Mouse (Mus musculus) ES-E14 (cell line): ENCODE results near the gene Hap1. TPM values are rescaled to one million over a fixed set of nuclear protein-coding genes. Genes with fewer than 3 reads are reported as not detected.
"Not testable (repeated sequence)": the region's sequence is repeated elsewhere in the genome, so short reads cannot be mapped to it uniquely, and the experiment has no call there.

Source experiments
- DNase-seq: peaks from one replicate; pipeline ENCODE4 v3.0.0-alpha.2; 2013; ENCODE audit warnings: low read depth, low spot score
- H3K27ac ChIP-seq: 2 replicates; pipeline ENCODE4 v1.5.1; 2012; ENCODE audit warnings: low read depth, mild to moderate bottlenecking, low read length, moderate library complexity, mixed read lengths; ENCODE audit not compliant: poor library complexity, insufficient read depth, severe bottlenecking
- H3K36me3 ChIP-seq: 2 replicates; pipeline ENCODE4 v1.6.1; 2012; ENCODE audit warnings: mild to moderate bottlenecking, low read length, moderate library complexity, mixed read lengths; ENCODE audit not compliant: control insufficient read depth, poor library complexity, insufficient read depth, severe bottlenecking
- H3K4me1 ChIP-seq, 2 experiments: fragments of 150-350 bp in 1 of 2; sonication (generic) in 1 of 2; 2 replicates each; pipeline ENCODE4 v1.6.1; 2012; ENCODE audit warnings: low read length in 2 of 2, mild to moderate bottlenecking in 1 of 2, mixed read lengths in 1 of 2; ENCODE audit not compliant: control insufficient read depth in 2 of 2, insufficient read depth in 2 of 2, poor library complexity in 1 of 2
- H3K4me3 ChIP-seq, 2 experiments: fragments of 150-350 bp in 1 of 2; sonication (generic) in 1 of 2; 2 replicates each; pipeline ENCODE4 v1.5.1; 2012; ENCODE audit warnings: low read length in 2 of 2, low read depth in 1 of 2, mild to moderate bottlenecking in 1 of 2, mixed read lengths in 1 of 2; ENCODE audit not compliant: insufficient read depth in 1 of 2, poor library complexity in 1 of 2, severe bottlenecking in 1 of 2
- H3K9ac ChIP-seq: 2 replicates; pipeline ENCODE4 v1.6.1; 2012; ENCODE audit warnings: low read depth, mild to moderate bottlenecking, low read length, mixed read lengths; ENCODE audit not compliant: poor library complexity, insufficient read depth, severe bottlenecking
- H3K9me3 ChIP-seq: fragments of 150-350 bp; sonication (generic); 2 replicates; pipeline ENCODE4 v1.6.1; 2012; ENCODE audit warnings: low read depth, mild to moderate bottlenecking, low read length; ENCODE audit not compliant: control insufficient read depth, insufficient read depth
- CHD2 ChIP-seq: IDR thresholded peaks from 2 replicates; pipeline ENCODE4 v1.6.1; 2014; ENCODE audit warnings: mild to moderate bottlenecking, low read depth, low read length, inconsistent platforms
- HCFC1 ChIP-seq: IDR thresholded peaks from 2 replicates; pipeline ENCODE4 v1.6.1; 2012; ENCODE audit warnings: low read length, inconsistent platforms, borderline replicate concordance; ENCODE audit not compliant: insufficient read depth
- MAFK ChIP-seq: IDR thresholded peaks from 2 replicates; pipeline ENCODE4 v1.6.1; 2014; ENCODE audit warnings: mild to moderate bottlenecking, low read depth, low read length, inconsistent platforms; ENCODE audit not compliant: insufficient read depth
- ZC3H11A ChIP-seq: IDR thresholded peaks from 2 replicates; pipeline ENCODE4 v1.6.1; 2012; ENCODE audit warnings: low read depth, mild to moderate bottlenecking, inconsistent platforms, low read length, borderline replicate concordance
- ZNF384 ChIP-seq: IDR thresholded peaks from 2 replicates; pipeline ENCODE4 v1.6.1; 2012; ENCODE audit warnings: low read depth, low read length, inconsistent platforms
- in situ Hi-C, 2 experiments: fragments of 600-800 bp; cut with MboI; formaldehyde crosslinking; loops; one replicate each; pipeline ENCODE4 v1.15.1; 2025; ENCODE audit warnings: low sequenced_read_pairs in 2 of 2, inconsistent platforms in 1 of 2; ENCODE audit not compliant: unreplicated experiment in 2 of 2
- total RNA-seq: library from RNA; depleted of rRNA; stranded (reverse); fragments of 300-350 nt; gene quantifications from 2 replicates; pipeline ENCODE4 v1.2.3, GENCODE M21; 2012

Hap1 gene
- total RNA-seq, 1 experiment, result 21.4 TPM

GRCm38 (mm10) chr11:100322591-100323258 lies 33.2 kb downstream of the Hap1 start:
- no peaks in the 10 kb centered on the region for H3K9me3 ChIP-seq
- 0 out of 4 replicates have a peak overlapping the region, but pooled peaks of 1 of the 2 experiments have one; percentile 39 for H3K4me3 ChIP-seq
- peaks cover 20% of the 10 kb centered on the region for H3K36me3 ChIP-seq
- H3K9ac ChIP-seq, result no peak overlapping the region
- in situ Hi-C loops, result no loop called here
- no peak for DNase-seq
- H3K27ac ChIP-seq, result no peak overlapping the region; the same call in 1 of the 2 replicates
- TF ChIP-seq CHD2, result 0 out of 2 replicates have a peak, but pooled peaks have one; percentile 24
- no peak for TF ChIP-seq HCFC1
- no peak for TF ChIP-seq MAFK
- peak; percentile 87 for TF ChIP-seq ZNF384
- no peak for TF ChIP-seq ZC3H11A
- H3K4me1 ChIP-seq, result peaks cover 2 to 3% of the 10 kb centered on the region in 2 experiments; a peak in 2 of 4 replicates

- H3K9me3 ChIP-seq, H3K4me1 ChIP-seq, DNase-seq, in situ Hi-C loops: not testable (repeated sequence)
- Histone ChIP-seq H3K4me3 (peak overlapping the region; percentile 23 to 39), H3K36me3 (peaks cover 20% of the 10 kb centered on the region), H3K9ac (0 out of 2 replicates have a peak overlapping the region, but pooled peaks have one; percentile 18), H3K27ac (peak overlapping the region; percentile 45)
- TF ChIP-seq CHD2, result 0 out of 2 replicates have a peak, but pooled peaks have one; percentile 33
Measured at GRCm38 (mm10) chr11:100321479-100322305, 34.2 kb downstream of the Hap1 start.

GRCm38 (mm10) chr11:100320701-100321410 lies 35.1 kb downstream of the Hap1 start:
- H3K4me1 ChIP-seq, H3K9me3 ChIP-seq, DNase-seq, in situ Hi-C loops: not testable (repeated sequence)
- Histone ChIP-seq H3K4me3 (peak overlapping the region; percentile 87 to 94), H3K27ac (peak overlapping the region; percentile 99), H3K9ac (peak overlapping the region; percentile 99), H3K36me3 (peaks cover 20% of the 10 kb centered on the region)

GRCm38 (mm10) chr11:100320172-100320630 lies 35.7 kb downstream of the Hap1 start:
- Histone ChIP-seq H3K9me3 (no peaks in the 10 kb centered on the region), H3K9ac (peak overlapping the region; percentile 99), H3K36me3 (peaks cover 20% of the 10 kb centered on the region), H3K27ac (peak overlapping the region; percentile 99), H3K4me3 (peak overlapping the region; percentile 87 to 94), H3K4me1 (peaks cover 6 to 12% of the 10 kb centered on the region in 2 experiments)
- in situ Hi-C loops, result no loop called here
- peak; percentile 95 for DNase-seq
- TF ChIP-seq ZNF384 (no peak), CHD2 (no peak), ZC3H11A (no peak), MAFK (no peak), HCFC1 (no peak; the same call in 1 of the 2 replicates)
